Mouse (Mus musculus): Measurements from ENCODE around the gene Coq5. TPM values are rescaled to one million over a fixed set of nuclear protein-coding genes. Genes with fewer than 3 reads are reported as not detected.

The Coq5 gene
- total RNA-seq, 1 experiment = 34.8 TPM

DNA sequence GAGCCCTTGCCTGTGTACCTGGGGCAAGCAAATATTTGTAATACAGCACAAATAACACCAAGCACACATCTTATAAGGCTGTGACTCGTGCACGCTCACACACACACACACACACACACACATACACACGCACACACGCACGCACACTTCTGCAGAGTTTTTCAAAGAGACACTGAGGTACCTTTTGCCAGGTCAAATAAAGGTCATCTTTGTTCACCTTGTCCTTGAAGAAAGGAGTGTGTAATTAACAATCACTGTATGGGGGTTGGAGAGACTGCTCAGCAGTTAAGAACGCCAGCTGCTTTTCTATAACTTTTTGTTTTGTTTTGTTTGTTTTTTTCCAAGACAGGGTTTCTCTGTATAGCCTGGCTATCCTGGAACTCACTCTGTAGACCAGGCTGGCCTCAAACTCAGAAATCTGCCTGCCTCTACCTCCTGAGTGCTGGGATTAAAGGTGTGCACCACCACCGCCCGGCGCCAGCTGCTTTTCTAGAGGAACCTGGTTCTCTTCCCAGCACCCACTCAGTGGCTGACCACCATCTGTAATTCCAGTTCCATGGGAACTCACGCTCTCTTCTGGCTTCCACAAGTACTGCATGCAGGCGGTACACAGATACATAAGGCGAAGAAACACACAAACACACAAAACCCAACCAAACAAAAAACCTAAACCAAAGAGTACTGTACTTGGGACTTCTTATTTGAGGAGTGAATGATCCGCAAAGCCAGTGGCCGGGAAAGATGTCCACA lies 46.3 kb upstream of the Coq5 start:
- Histone ChIP-seq H3K4me1 (ENCODE audit: control insufficient read depth in 2 of 2, insufficient read depth in 2 of 2, low read length in 2 of 2, poor library complexity in 1 of 2) (peaks cover 2 to 15% of the 10 kb centered on the region in 2 experiments; a peak in 3 of 4 replicates), H3K4me3 (ENCODE audit: insufficient read depth in 1 of 2, low read depth in 1 of 2, low read length in 2 of 2, poor library complexity in 1 of 2, severe bottlenecking in 1 of 2) (no peak overlapping the region), H3K36me3 (ENCODE audit: control insufficient read depth, insufficient read depth, low read length, poor library complexity, severe bottlenecking) (no peaks in the 10 kb centered on the region), H3K9me3 (ENCODE audit: control insufficient read depth, insufficient read depth, low read depth, low read length) (no peaks in the 10 kb centered on the region), H3K27ac (ENCODE audit: insufficient read depth, low read depth, low read length, poor library complexity, severe bottlenecking) (no peak overlapping the region), H3K9ac (ENCODE audit: insufficient read depth, low read depth, low read length, poor library complexity, severe bottlenecking) (no peak overlapping the region)
- TF ChIP-seq CHD2 (IDR thresholded peaks at IDR 0.05; ENCODE audit: low read depth, low read length) (no peak), ZNF384 (IDR thresholded peaks at IDR 0.05; ENCODE audit: low read depth, low read length) (no peak), MAFK (IDR thresholded peaks at IDR 0.05; ENCODE audit: insufficient read depth, low read depth, low read length) (no peak), HCFC1 (IDR thresholded peaks at IDR 0.05; ENCODE audit: borderline replicate concordance, insufficient read depth, low read length) (no peak), ZC3H11A (IDR thresholded peaks at IDR 0.05; ENCODE audit: borderline replicate concordance, low read depth, low read length) (no peak)
- DNase-seq (ENCODE audit: low read depth, low spot score) = no peak
- in situ Hi-C loops (cut with MboI; ENCODE audit: low sequenced_read_pairs in 2 of 2, unreplicated experiment in 2 of 2) = no loop called here

DNA sequence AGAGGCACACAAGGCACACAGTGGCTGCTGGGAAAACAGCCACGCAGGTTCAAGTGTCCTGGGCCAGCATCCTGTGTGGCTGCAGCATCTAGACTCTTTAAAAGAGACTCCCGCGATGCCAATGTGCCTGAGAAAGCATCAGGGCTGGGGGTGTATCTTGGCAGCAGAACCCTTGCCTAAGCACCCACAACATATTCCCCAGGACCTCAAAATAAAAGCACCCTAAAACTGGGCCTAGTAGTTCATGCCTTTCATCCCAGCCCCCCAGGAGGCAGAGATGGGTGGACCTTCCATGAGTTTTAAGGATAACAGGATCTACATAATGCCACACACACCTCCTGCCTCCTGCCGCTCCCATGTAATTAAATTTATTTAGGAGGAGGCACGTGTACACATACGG lies 44.9 kb upstream of the Coq5 start:
- Histone ChIP-seq H3K9me3 (ENCODE audit: control insufficient read depth, insufficient read depth, low read depth, low read length) (no peaks in the 10 kb centered on the region), H3K36me3 (ENCODE audit: control insufficient read depth, insufficient read depth, low read length, poor library complexity, severe bottlenecking) (no peaks in the 10 kb centered on the region), H3K4me1 (ENCODE audit: control insufficient read depth in 2 of 2, insufficient read depth in 2 of 2, low read length in 2 of 2, poor library complexity in 1 of 2) (peaks cover 2 to 15% of the 10 kb centered on the region in 2 experiments; a peak in 3 of 4 replicates), H3K4me3 (ENCODE audit: insufficient read depth in 1 of 2, low read depth in 1 of 2, low read length in 2 of 2, poor library complexity in 1 of 2, severe bottlenecking in 1 of 2) (no peak overlapping the region), H3K27ac (ENCODE audit: insufficient read depth, low read depth, low read length, poor library complexity, severe bottlenecking) (no peak overlapping the region), H3K9ac (ENCODE audit: insufficient read depth, low read depth, low read length, poor library complexity, severe bottlenecking) (no peak overlapping the region; the same call in 1 of the 2 replicates)
- no peak for DNase-seq (ENCODE audit: low read depth, low spot score)
- TF ChIP-seq ZC3H11A (IDR thresholded peaks at IDR 0.05; ENCODE audit: borderline replicate concordance, low read depth, low read length) (no peak), ZNF384 (IDR thresholded peaks at IDR 0.05; ENCODE audit: low read depth, low read length) (no peak), MAFK (IDR thresholded peaks at IDR 0.05; ENCODE audit: insufficient read depth, low read depth, low read length) (no peak), CHD2 (IDR thresholded peaks at IDR 0.05; ENCODE audit: low read depth, low read length) (no peak), HCFC1 (IDR thresholded peaks at IDR 0.05; ENCODE audit: borderline replicate concordance, insufficient read depth, low read length) (no peak)
- in situ Hi-C loops (cut with MboI; ENCODE audit: low sequenced_read_pairs in 2 of 2, unreplicated experiment in 2 of 2) = no loop called here

DNA sequence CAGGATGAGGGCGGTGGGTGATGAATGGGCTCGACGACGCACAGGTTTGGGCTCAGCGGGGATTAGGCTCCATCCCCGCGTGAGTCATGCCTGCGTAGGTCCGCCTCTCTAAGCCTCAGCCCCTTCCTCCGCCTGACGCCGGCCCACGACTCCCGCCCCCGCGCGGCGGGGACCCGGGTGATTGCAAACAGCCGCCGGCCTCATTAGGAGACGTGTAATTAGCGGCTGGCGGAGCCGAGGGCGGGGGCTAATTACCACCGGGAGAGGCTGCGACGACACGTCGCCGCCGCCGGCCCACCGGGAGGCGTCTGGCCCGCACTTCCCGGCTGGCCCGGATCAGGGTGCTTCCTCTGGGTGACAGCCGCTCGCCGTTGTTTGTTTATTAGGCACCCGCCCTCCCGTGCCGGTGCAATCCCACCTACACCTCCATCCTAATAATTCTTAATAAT lies 44.1 kb upstream of the Coq5 start:
- H3K4me3 ChIP-seq (ENCODE audit: insufficient read depth in 1 of 2, low read depth in 1 of 2, low read length in 2 of 2, poor library complexity in 1 of 2, severe bottlenecking in 1 of 2) = peak overlapping the region; percentile 65 to 73
- no peak for DNase-seq (ENCODE audit: low read depth, low spot score)
- H3K9me3 ChIP-seq (ENCODE audit: control insufficient read depth, insufficient read depth, low read depth, low read length) = no peaks in the 10 kb centered on the region
- peak overlapping the region; percentile 60 for H3K9ac ChIP-seq (ENCODE audit: insufficient read depth, low read depth, low read length, poor library complexity, severe bottlenecking)
- H3K36me3 ChIP-seq (ENCODE audit: control insufficient read depth, insufficient read depth, low read length, poor library complexity, severe bottlenecking) = peaks cover 6% of the 10 kb centered on the region
- peaks cover 2 to 15% of the 10 kb centered on the region in 2 experiments; a peak in 3 of 4 replicates for H3K4me1 ChIP-seq (ENCODE audit: control insufficient read depth in 2 of 2, insufficient read depth in 2 of 2, low read length in 2 of 2, poor library complexity in 1 of 2)
- in situ Hi-C loops (cut with MboI; ENCODE audit: low sequenced_read_pairs in 2 of 2, unreplicated experiment in 2 of 2) = no loop called here
- H3K27ac ChIP-seq (ENCODE audit: insufficient read depth, low read depth, low read length, poor library complexity, severe bottlenecking) = no peak overlapping the region
- TF ChIP-seq MAFK (IDR thresholded peaks at IDR 0.05; ENCODE audit: insufficient read depth, low read depth, low read length) (no peak), HCFC1 (IDR thresholded peaks at IDR 0.05; ENCODE audit: borderline replicate concordance, insufficient read depth, low read length) (no peak), ZC3H11A (IDR thresholded peaks at IDR 0.05; ENCODE audit: borderline replicate concordance, low read depth, low read length) (no peak), ZNF384 (IDR thresholded peaks at IDR 0.05; ENCODE audit: low read depth, low read length) (no peak), CHD2 (IDR thresholded peaks at IDR 0.05; ENCODE audit: low read depth, low read length) (no peak)

DNA sequence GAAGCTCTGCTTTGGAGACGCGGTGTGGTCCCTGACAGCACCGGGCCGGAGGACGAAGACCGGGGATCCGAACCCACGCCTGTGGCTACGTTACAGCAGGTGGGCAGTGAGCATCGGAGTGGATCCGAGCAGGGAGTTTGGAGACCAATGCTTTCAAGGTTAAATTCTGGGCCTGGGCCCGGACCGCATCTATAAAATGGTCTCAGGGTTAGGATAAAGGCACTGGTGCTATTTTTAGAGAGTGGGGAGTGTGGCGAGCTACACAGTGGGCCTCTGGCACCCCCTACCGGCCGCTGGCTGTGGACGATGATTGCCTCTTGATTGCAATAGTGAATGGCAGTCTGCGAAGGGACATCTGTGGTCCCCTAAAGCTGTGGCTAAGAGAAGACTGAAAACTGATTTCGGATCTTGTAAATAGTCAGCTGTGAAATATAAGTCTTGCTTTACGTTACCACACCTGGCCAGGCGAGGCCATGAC lies 43.6 kb upstream of the Coq5 start, which contains the start of gene Pop5:
Pop5 (plus strand) TSS at position 51 of the 478 bp plus-strand sequence.
- H3K9ac ChIP-seq (ENCODE audit: insufficient read depth, low read depth, low read length, poor library complexity, severe bottlenecking) = peak within 1 kb of the TSS; percentile 60
- no peaks in the 10 kb centered on the region for H3K9me3 ChIP-seq (ENCODE audit: control insufficient read depth, insufficient read depth, low read depth, low read length)
- TF ChIP-seq CHD2 (IDR thresholded peaks at IDR 0.05; ENCODE audit: low read depth, low read length) (no peak), HCFC1 (IDR thresholded peaks at IDR 0.05; ENCODE audit: borderline replicate concordance, insufficient read depth, low read length) (peak; percentile 59; the same call in 1 of the 2 replicates), MAFK (IDR thresholded peaks at IDR 0.05; ENCODE audit: insufficient read depth, low read depth, low read length) (no peak), ZNF384 (IDR thresholded peaks at IDR 0.05; ENCODE audit: low read depth, low read length) (no peak), ZC3H11A (IDR thresholded peaks at IDR 0.05; ENCODE audit: borderline replicate concordance, low read depth, low read length) (peak; percentile 68)
- peaks cover 11% of the 10 kb centered on the region for H3K36me3 ChIP-seq (ENCODE audit: control insufficient read depth, insufficient read depth, low read length, poor library complexity, severe bottlenecking)
- DNase-seq (ENCODE audit: low read depth, low spot score) = peak; percentile 86
- peak within 1 kb of the TSS; percentile 65 to 73 for H3K4me3 ChIP-seq (ENCODE audit: insufficient read depth in 1 of 2, low read depth in 1 of 2, low read length in 2 of 2, poor library complexity in 1 of 2, severe bottlenecking in 1 of 2)
- in situ Hi-C loops (cut with MboI; ENCODE audit: low sequenced_read_pairs in 2 of 2, unreplicated experiment in 2 of 2) = no loop called here
- H3K4me1 ChIP-seq (ENCODE audit: control insufficient read depth in 2 of 2, insufficient read depth in 2 of 2, low read length in 2 of 2, poor library complexity in 1 of 2) = peaks cover 2 to 13% of the 10 kb centered on the region in 2 experiments; a peak in 3 of 4 replicates
- no peak within 1 kb of the TSS for H3K27ac ChIP-seq (ENCODE audit: insufficient read depth, low read depth, low read length, poor library complexity, severe bottlenecking)

Measured in ES-E14 (cell line).